Mouse (Mus musculus) liver, postnatal 0 days (tissue): ENCODE results near the gene Ndufs2.

Source experiments
- CTCF ChIP-seq: sonication (generic); IDR thresholded peaks from 2 replicates; pipeline ENCODE4 v1.5.1; 2016; ENCODE audit warnings: antibody characterized with exemption, low read depth
- EP300 ChIP-seq: IDR thresholded peaks from 2 replicates; pipeline ENCODE4 v1.6.1; 2016; ENCODE audit warnings: antibody characterized with exemption, low read depth, mild to moderate bottlenecking

- TF ChIP-seq CTCF (no peak), EP300 (no peak)
Measured at GRCm38 (mm10) chr1:171262594-171263130, 11.5 kb upstream of the Ndufs2 start.
